Mouse (Mus musculus): ENCODE results near the gene Lrrc74b. TPM values are rescaled to one million over a fixed set of nuclear protein-coding genes. Genes with fewer than 3 reads are reported as not detected.
A peak's percentile ranks its signal among the peaks of the same experiment; 100 is the strongest.

Lrrc74b gene
- polyA plus RNA-seq, 1 experiment: 0.06 TPM

- H3K36me3 ChIP-seq (ENCODE audit: control insufficient read depth, insufficient read depth): peaks cover 61% of the 10 kb centered on the region
- no peaks in the 10 kb centered on the region for H3K27me3 ChIP-seq (ENCODE audit: control insufficient read depth, insufficient read depth, insufficient read length)
- H3K4me3 ChIP-seq (ENCODE audit: insufficient read depth, poor library complexity, severe bottlenecking): no peak overlapping the region
- no peaks in the 10 kb centered on the region for H3K79me3 ChIP-seq (ENCODE audit: low read depth)
- no peak overlapping the region for H3ac ChIP-seq (ENCODE audit: control insufficient read depth, insufficient read length, low read depth)
- no peaks in the 10 kb centered on the region for H3K79me2 ChIP-seq (ENCODE audit: control insufficient read depth, insufficient read depth)
- TF ChIP-seq CEBPB (IDR thresholded peaks at IDR 0.05; ENCODE audit: low read depth): no peak
- no peak for TF ChIP-seq USF1 (IDR thresholded peaks at IDR 0.05; ENCODE audit: low read depth)
- no peak for TF ChIP-seq FOSL1 (IDR thresholded peaks at IDR 0.05; ENCODE audit: insufficient read depth, low read length, poor library complexity, severe bottlenecking)
- TF ChIP-seq MYOG (IDR thresholded peaks at IDR 0.05; ENCODE audit: control insufficient read depth, extremely low read depth, insufficient read length): no peak
- TF ChIP-seq MYOD1 (IDR thresholded peaks at IDR 0.05; ENCODE audit: control insufficient read depth, insufficient read length, low read depth): no peak
- no peak for TF ChIP-seq CTCF (IDR thresholded peaks at IDR 0.05; ENCODE audit: control insufficient read depth, insufficient read depth, insufficient read length)
- no peak for TF ChIP-seq MAX (IDR thresholded peaks at IDR 0.05)
Observed at GRCm38 (mm10) chr16:17518910-17519309, 42.1 kb downstream of the Lrrc74b start.

DNA sequence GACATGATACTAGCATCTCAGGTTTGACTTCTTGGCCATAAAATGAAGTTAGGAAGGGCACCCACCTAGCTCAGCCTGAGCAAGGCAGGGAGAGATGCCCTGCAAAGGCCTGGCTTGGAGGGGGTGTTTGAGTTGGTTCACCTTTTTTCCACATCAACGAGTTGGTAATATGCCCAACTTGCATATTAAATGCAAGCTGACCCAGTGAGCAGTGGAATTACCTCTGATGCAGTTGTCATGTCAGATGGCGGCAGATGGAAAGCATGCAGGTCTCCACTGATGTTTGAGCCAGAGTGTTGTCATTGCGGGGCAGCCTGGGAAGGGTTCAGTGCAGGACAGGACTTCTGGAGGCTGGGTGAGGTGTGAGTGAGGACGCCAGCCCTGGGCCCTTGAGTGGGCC, 49.6 kb downstream of the Lrrc74b start:
- peaks cover 16% of the 10 kb centered on the region for H3K79me2 ChIP-seq (ENCODE audit: control insufficient read depth, insufficient read depth)
- H3K79me3 ChIP-seq (ENCODE audit: low read depth): peaks cover 14% of the 10 kb centered on the region
- no peak overlapping the region for H3ac ChIP-seq (ENCODE audit: control insufficient read depth, insufficient read length, low read depth)
- TF ChIP-seq CEBPB (IDR thresholded peaks at IDR 0.05; ENCODE audit: low read depth) (no peak), FOSL1 (IDR thresholded peaks at IDR 0.05; ENCODE audit: insufficient read depth, low read length, poor library complexity, severe bottlenecking) (no peak), MYOD1 (IDR thresholded peaks at IDR 0.05; ENCODE audit: control insufficient read depth, insufficient read length, low read depth) (no peak), MAX (IDR thresholded peaks at IDR 0.05) (no peak), MYOG (IDR thresholded peaks at IDR 0.05; ENCODE audit: control insufficient read depth, extremely low read depth, insufficient read length) (no peak), USF1 (IDR thresholded peaks at IDR 0.05; ENCODE audit: low read depth) (no peak)
- H3K27me3 ChIP-seq (ENCODE audit: control insufficient read depth, insufficient read depth, insufficient read length): no peaks in the 10 kb centered on the region
- peaks cover 42% of the 10 kb centered on the region for H3K36me3 ChIP-seq (ENCODE audit: control insufficient read depth, insufficient read depth)
- no peak overlapping the region for H3K4me3 ChIP-seq (ENCODE audit: insufficient read depth, poor library complexity, severe bottlenecking)

DNA sequence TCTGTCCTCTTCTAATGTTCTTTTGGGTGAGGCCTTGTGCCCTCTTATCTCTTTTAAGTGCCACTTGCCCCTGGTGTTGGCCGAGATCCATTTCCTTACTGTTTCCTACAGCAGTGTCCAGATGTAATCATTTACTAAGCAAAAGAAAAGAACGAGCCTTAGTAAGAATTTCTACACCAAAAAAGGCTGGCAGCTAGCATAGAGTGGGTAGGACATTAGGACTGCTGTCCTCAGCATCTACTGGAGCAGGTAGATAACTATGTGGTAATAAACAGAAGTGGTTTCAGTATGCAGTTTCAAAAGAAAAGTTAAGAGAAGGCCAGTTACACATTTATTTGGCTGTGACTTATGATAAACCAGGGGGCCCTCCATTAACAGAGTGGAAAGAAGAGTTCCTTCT, 50.4 kb downstream of the Lrrc74b start:
- Histone ChIP-seq H3K36me3 (ENCODE audit: control insufficient read depth, insufficient read depth) (peaks cover 42% of the 10 kb centered on the region), H3K27me3 (ENCODE audit: control insufficient read depth, insufficient read depth, insufficient read length) (no peaks in the 10 kb centered on the region), H3ac (ENCODE audit: control insufficient read depth, insufficient read length, low read depth) (no peak overlapping the region), H3K79me2 (ENCODE audit: control insufficient read depth, insufficient read depth) (peaks cover 16% of the 10 kb centered on the region), H3K79me3 (ENCODE audit: low read depth) (peaks cover 14% of the 10 kb centered on the region), H3K4me3 (ENCODE audit: insufficient read depth, poor library complexity, severe bottlenecking) (no peak overlapping the region)
- TF ChIP-seq CEBPB (IDR thresholded peaks at IDR 0.05; ENCODE audit: low read depth) (no peak), MYOD1 (IDR thresholded peaks at IDR 0.05; ENCODE audit: control insufficient read depth, insufficient read length, low read depth) (no peak), FOSL1 (IDR thresholded peaks at IDR 0.05; ENCODE audit: insufficient read depth, low read length, poor library complexity, severe bottlenecking) (no peak), MAX (IDR thresholded peaks at IDR 0.05) (no peak), USF1 (IDR thresholded peaks at IDR 0.05; ENCODE audit: low read depth) (no peak), CTCF (IDR thresholded peaks at IDR 0.05; ENCODE audit: control insufficient read depth, insufficient read depth, insufficient read length) (no peak), MYOG (IDR thresholded peaks at IDR 0.05; ENCODE audit: control insufficient read depth, extremely low read depth, insufficient read length) (no peak)

- peaks cover 40% of the 10 kb centered on the region for H3K36me3 ChIP-seq (ENCODE audit: control insufficient read depth, insufficient read depth)
Observed at GRCm38 (mm10) chr16:17510143-17510542, 50.9 kb downstream of the Lrrc74b start.

DNA sequence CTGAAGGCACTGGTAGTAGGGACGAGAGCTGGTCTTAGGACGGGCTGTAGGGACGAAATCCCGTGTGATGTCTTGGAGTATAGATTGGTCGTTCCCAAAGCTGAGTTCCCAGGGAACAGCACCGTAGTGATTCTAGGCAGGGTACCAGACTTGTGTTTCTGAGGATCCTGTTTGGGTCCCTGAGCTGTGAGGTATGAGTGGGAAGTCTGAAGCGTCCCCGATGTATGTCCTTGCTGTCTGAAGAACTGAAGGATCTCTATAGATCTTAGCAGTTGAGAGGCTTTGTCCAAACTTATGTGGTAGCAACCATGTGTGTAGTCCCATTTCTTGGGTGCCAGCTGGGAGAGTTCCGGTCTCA, 51.8 kb downstream of the Lrrc74b start:
- H3K27me3 ChIP-seq (ENCODE audit: control insufficient read depth, insufficient read depth, insufficient read length): peaks cover 4% of the 10 kb centered on the region
- H3K79me2 ChIP-seq (ENCODE audit: control insufficient read depth, insufficient read depth): peaks cover 16% of the 10 kb centered on the region
- H3K4me3 ChIP-seq (ENCODE audit: insufficient read depth, poor library complexity, severe bottlenecking): peak overlapping the region; percentile 63
- H3K79me3 ChIP-seq (ENCODE audit: low read depth): peaks cover 14% of the 10 kb centered on the region
- peak overlapping the region; percentile 93 for H3ac ChIP-seq (ENCODE audit: control insufficient read depth, insufficient read length, low read depth)
- H3K36me3 ChIP-seq (ENCODE audit: control insufficient read depth, insufficient read depth): peaks cover 33% of the 10 kb centered on the region
- no peak for TF ChIP-seq CTCF (IDR thresholded peaks at IDR 0.05; ENCODE audit: control insufficient read depth, insufficient read depth, insufficient read length)
- TF ChIP-seq FOSL1 (IDR thresholded peaks at IDR 0.05; ENCODE audit: insufficient read depth, low read length, poor library complexity, severe bottlenecking): no peak
- TF ChIP-seq USF1 (IDR thresholded peaks at IDR 0.05; ENCODE audit: low read depth): no peak
- no peak for TF ChIP-seq CEBPB (IDR thresholded peaks at IDR 0.05; ENCODE audit: low read depth)
- TF ChIP-seq MYOD1 (IDR thresholded peaks at IDR 0.05; ENCODE audit: control insufficient read depth, insufficient read length, low read depth): no peak
- no peak for TF ChIP-seq MYOG (IDR thresholded peaks at IDR 0.05; ENCODE audit: control insufficient read depth, extremely low read depth, insufficient read length)
- no peak for TF ChIP-seq MAX (IDR thresholded peaks at IDR 0.05)

More at GRCm38 (mm10) chr16:17510143-17510542, 50.9 kb downstream of the Lrrc74b start:
- TF ChIP-seq USF1 (IDR thresholded peaks at IDR 0.05; ENCODE audit: low read depth) (no peak), MAX (IDR thresholded peaks at IDR 0.05) (no peak), MYOG (IDR thresholded peaks at IDR 0.05; ENCODE audit: control insufficient read depth, extremely low read depth, insufficient read length) (no peak), FOSL1 (IDR thresholded peaks at IDR 0.05; ENCODE audit: insufficient read depth, low read length, poor library complexity, severe bottlenecking) (no peak), MYOD1 (IDR thresholded peaks at IDR 0.05; ENCODE audit: control insufficient read depth, insufficient read length, low read depth) (no peak), CEBPB (IDR thresholded peaks at IDR 0.05; ENCODE audit: low read depth) (no peak), CTCF (IDR thresholded peaks at IDR 0.05; ENCODE audit: control insufficient read depth, insufficient read depth, insufficient read length) (no peak)
- H3K79me3 ChIP-seq (ENCODE audit: low read depth): peaks cover 14% of the 10 kb centered on the region
- H3K4me3 ChIP-seq (ENCODE audit: insufficient read depth, poor library complexity, severe bottlenecking): no peak overlapping the region
- H3ac ChIP-seq (ENCODE audit: control insufficient read depth, insufficient read length, low read depth): no peak overlapping the region
- H3K27me3 ChIP-seq (ENCODE audit: control insufficient read depth, insufficient read depth, insufficient read length): no peaks in the 10 kb centered on the region
- H3K79me2 ChIP-seq (ENCODE audit: control insufficient read depth, insufficient read depth): peaks cover 16% of the 10 kb centered on the region
